Mouse (Mus musculus) left cerebral cortex, adult 6 months (tissue): ENCODE results near the gene 1700024P04Rik. TPM values are rescaled to one million over a fixed set of nuclear protein-coding genes. Genes with fewer than 3 reads are reported as not detected.

Source experiments
- long read RNA-seq, 2 experiments: library from polyadenylated mRNA; unstranded; transcript quantifications; one replicate each; pipeline ENCODE4 v2.0.0; 2019 to 2020
- polyA plus RNA-seq: library from polyadenylated mRNA; unstranded; fragments of <200 nt; fragmentation: Nextera tagmentation; gene quantifications from 2 replicates; pipeline ENCODE4 v1.2.3, GENCODE M21; 2021

1700024P04Rik gene
- polyA plus RNA-seq: not detected in 2 replicates
- long read RNA-seq, experiment 1: 0 reads
- long read RNA-seq, experiment 2: 0 reads

GRCm38 (mm10) chr13:98984465-98984864 lies at the start of gene 1700024P04Rik:
1700024P04Rik (minus strand) TSS chr13:98984565.

Other genes starting within 250 kb of the 1700024P04Rik start
- 9.0 and 12.8 TPM in 2 replicates for gene Fcho2, start 169.1 kb downstream of the 1700024P04Rik start, polyA plus RNA-seq
- gene Tnpo1, start 58.2 kb downstream of the 1700024P04Rik start, polyA plus RNA-seq: 5.2 and 8.1 TPM in 2 replicates
- 0.33 and 0.58 TPM in 2 replicates for gene Zfp366, start 200.3 kb upstream of the 1700024P04Rik start, polyA plus RNA-seq